Mouse (Mus musculus) kidney, adult 2 months (tissue): ENCODE results near the gene Hoxc8.

ENCODE experiments used
- CTCF ChIP-seq: fragments of 200-500 bp; conservative IDR thresholded peaks from 2 replicates; pipeline ENCODE4 v1.5.1; 2011; ENCODE audit warnings: low read depth, mild to moderate bottlenecking, control low read depth, low read length, moderate library complexity, mixed read lengths; ENCODE audit not compliant: insufficient read depth, insufficient read length
- POLR2A ChIP-seq: fragments of 200-500 bp; IDR thresholded peaks from one replicate; pipeline ENCODE4 v1.6.1; 2011; ENCODE audit warnings: low read depth, low read length, control low read depth

GRCm38 (mm10) chr15:102948842-102949241 lies 41.6 kb upstream of the Hoxc8 start:
- TF ChIP-seq CTCF (no peak), POLR2A (no peak)
